ENCODE assay signal across 21 mouse cellular contexts in the genomic region with DNA sequence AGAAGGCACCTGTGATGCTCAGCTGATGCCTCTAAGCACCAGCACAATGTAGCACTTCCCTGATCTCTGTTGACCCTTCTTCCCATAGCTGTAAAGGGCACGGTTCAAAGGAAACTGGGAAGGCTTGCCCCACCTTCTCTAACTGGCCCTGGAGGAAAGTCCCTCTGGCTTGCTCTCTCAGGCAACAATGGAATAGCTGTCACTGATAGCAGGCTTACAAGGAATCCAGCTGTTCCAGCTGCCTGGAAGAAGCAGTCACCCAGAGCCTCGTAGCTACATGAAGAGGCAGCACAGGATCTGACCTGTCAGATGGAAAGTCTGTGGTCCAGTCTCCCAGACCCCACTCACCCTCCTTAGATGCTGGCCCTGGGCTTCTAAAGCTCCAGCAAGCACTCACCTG.
DNase-seq lines count a peak whose midpoint lies in the region; ATAC-seq and TF ChIP-seq lines count a peak whose summit lies in the region.
"Had no signal": no experiment of that assay in that cellular context is flagged by ENCODE, and none has a peak within 500 bp of the region (broad histone marks: within the 10 kb centered on the region; RNA-seq: fewer than 3 reads in every experiment).

No protein-coding gene starts in this region.

- peak overlapping the region; percentile 56 for H3K27ac ChIP-seq in gastrocnemius, adult 2 months
- H3K27ac ChIP-seq in midbrain, embryonic 11.5 days (ENCODE audit: low read depth, low read length) = no peak overlapping the region
- no peak overlapping the region for H3K27ac ChIP-seq in midbrain, postnatal 0 days (ENCODE audit: low read depth, low read length)
- no peak overlapping the region for H3K27ac ChIP-seq in stomach, embryonic 16.5 days (ENCODE audit: low read length)
- no peak overlapping the region for H3K27ac ChIP-seq in stomach, postnatal 0 days (replicated peaks)
- peak overlapping the region; percentile 62 for H3K27ac ChIP-seq in forebrain, postnatal 0 days (ENCODE audit: low read depth, low read length)
- H3K27ac ChIP-seq: embryonic facial prominence, embryonic 13.5 days; heart, embryonic 13.5 days; hindbrain, embryonic 13.5 days; hindbrain, postnatal 0 days had no signal

- no peak overlapping the region for H3K4me3 ChIP-seq in gastrocnemius, adult 2 months
- H3K4me3 ChIP-seq in midbrain, embryonic 11.5 days (ENCODE audit: low read depth, low read length) = no peak overlapping the region
- no peak overlapping the region for H3K4me3 ChIP-seq in midbrain, postnatal 0 days (ENCODE audit: low read depth, low read length)
- H3K4me3 ChIP-seq in stomach, embryonic 16.5 days (replicated peaks; ENCODE audit: low read length) = no peak overlapping the region
- H3K4me3 ChIP-seq in stomach, postnatal 0 days (ENCODE audit: low read depth, low read length) = no peak overlapping the region
- H3K4me3 ChIP-seq in forebrain, postnatal 0 days (ENCODE audit: low read depth, low read length) = no peak overlapping the region
- H3K4me3 ChIP-seq: embryonic facial prominence, embryonic 13.5 days; heart, embryonic 13.5 days; hindbrain, embryonic 13.5 days had no signal

- TF ChIP-seq CTCF in gastrocnemius, adult 2 months (IDR thresholded peaks at IDR 0.05) = no peak
- no peak for TF ChIP-seq CTCF in midbrain, postnatal 0 days (IDR thresholded peaks at IDR 0.05)
- no peak for TF ChIP-seq CTCF in stomach, postnatal 0 days (IDR thresholded peaks at IDR 0.05; ENCODE audit: low read depth)
- no peak for TF ChIP-seq CTCF in forebrain, postnatal 0 days (IDR thresholded peaks at IDR 0.05; ENCODE audit: low read depth)

- H3K9ac ChIP-seq in midbrain, embryonic 11.5 days (ENCODE audit: low read length) = no peak overlapping the region
- no peak overlapping the region for H3K9ac ChIP-seq in midbrain, postnatal 0 days (replicated peaks; ENCODE audit: low read length, poor library complexity, severe bottlenecking)
- H3K9ac ChIP-seq in stomach, embryonic 16.5 days (ENCODE audit: low read length) = 0 out of 2 replicates have a peak overlapping the region, but pooled peaks have one; percentile 10
- no peak overlapping the region for H3K9ac ChIP-seq in stomach, postnatal 0 days (ENCODE audit: low read length)
- no peak overlapping the region for H3K9ac ChIP-seq in forebrain, postnatal 0 days
- H3K9ac ChIP-seq: embryonic facial prominence, embryonic 13.5 days; heart, embryonic 13.5 days; hindbrain, embryonic 13.5 days had no signal

- no peaks in the 10 kb centered on the region for H3K27me3 ChIP-seq in midbrain, embryonic 11.5 days (ENCODE audit: control insufficient read depth, insufficient read depth, low read length)
- H3K27me3 ChIP-seq in midbrain, postnatal 0 days (ENCODE audit: insufficient read depth, low read length) = no peaks in the 10 kb centered on the region
- no peaks in the 10 kb centered on the region for H3K27me3 ChIP-seq in stomach, embryonic 16.5 days (ENCODE audit: control insufficient read depth, insufficient read depth, low read length)
- H3K27me3 ChIP-seq in stomach, postnatal 0 days (ENCODE audit: control insufficient read depth, insufficient read depth, low read length) = no peaks in the 10 kb centered on the region
- H3K27me3 ChIP-seq in forebrain, postnatal 0 days (ENCODE audit: insufficient read depth, low read length) = no peaks in the 10 kb centered on the region
- H3K27me3 ChIP-seq: embryonic facial prominence, embryonic 13.5 days; Patski had no signal

- 21% methylated on average over 2 of the region's 2 CpGs for WGBS in midbrain, embryonic 11.5 days
- WGBS in midbrain, postnatal 0 days = 42% methylated on average over 2 of the region's 2 CpGs
- 49% methylated on average over 2 of the region's 2 CpGs for WGBS in stomach, embryonic 16.5 days
- WGBS in stomach, postnatal 0 days = 36% methylated on average over 2 of the region's 2 CpGs
- 32% methylated on average over 2 of the region's 2 CpGs for WGBS in forebrain, postnatal 0 days

- peaks cover 11% of the 10 kb centered on the region for H3K36me3 ChIP-seq in midbrain, embryonic 11.5 days (ENCODE audit: control insufficient read depth, insufficient read depth, low read length)
- H3K36me3 ChIP-seq in midbrain, postnatal 0 days (ENCODE audit: insufficient read depth, low read length) = peaks cover 35% of the 10 kb centered on the region
- H3K36me3 ChIP-seq in stomach, embryonic 16.5 days (ENCODE audit: control insufficient read depth, insufficient read depth, low read length) = peaks cover 9% of the 10 kb centered on the region
- 0 out of 2 replicates have a peak, but pooled peaks cover 4% of the 10 kb centered on the region for H3K36me3 ChIP-seq in stomach, postnatal 0 days (ENCODE audit: control insufficient read depth, insufficient read depth, low read length)
- H3K36me3 ChIP-seq in forebrain, postnatal 0 days (ENCODE audit: insufficient read depth) = peaks cover 44% of the 10 kb centered on the region

- ATAC-seq in midbrain, embryonic 11.5 days (ENCODE audit: low FRiP score) = no peak
- no peak for ATAC-seq in midbrain, postnatal 0 days (ENCODE audit: low FRiP score)
- ATAC-seq in stomach, embryonic 16.5 days (ENCODE audit: insufficient read depth, low FRiP score) = no peak
- ATAC-seq in stomach, postnatal 0 days (ENCODE audit: low FRiP score, low TSS enrichment) = no peak
- no peak for ATAC-seq in forebrain, postnatal 0 days
- ATAC-seq: activated CD4-positive, CD25-positive, alpha-beta regulatory T cell, adult 4 months; Patski had no signal

- H3K9me3 ChIP-seq in midbrain, embryonic 11.5 days (ENCODE audit: control insufficient read depth, low read length) = no peaks in the 10 kb centered on the region; the same call in 1 of the 2 replicates
- no peaks in the 10 kb centered on the region for H3K9me3 ChIP-seq in midbrain, postnatal 0 days (ENCODE audit: low read length)
- peaks cover 9% of the 10 kb centered on the region; the same call in 1 of the 2 replicates for H3K9me3 ChIP-seq in stomach, embryonic 16.5 days (replicated peaks; ENCODE audit: control insufficient read depth, low read length)
- H3K9me3 ChIP-seq in stomach, postnatal 0 days (ENCODE audit: control insufficient read depth, low read length) = no peaks in the 10 kb centered on the region
- no peaks in the 10 kb centered on the region for H3K9me3 ChIP-seq in forebrain, postnatal 0 days (ENCODE audit: low read length)
- H3K9me3 ChIP-seq: hindbrain, embryonic 13.5 days had no signal

- peaks cover 7% of the 10 kb centered on the region; the same call in 1 of the 2 replicates for H3K4me1 ChIP-seq in midbrain, embryonic 11.5 days (ENCODE audit: control insufficient read depth, insufficient read depth, low read length)
- peaks cover 1% of the 10 kb centered on the region for H3K4me1 ChIP-seq in midbrain, postnatal 0 days (ENCODE audit: insufficient read depth, low read length)
- H3K4me1 ChIP-seq in stomach, embryonic 16.5 days (ENCODE audit: control insufficient read depth, insufficient read depth, low read length) = peaks cover 2% of the 10 kb centered on the region; the same call in 1 of the 2 replicates
- H3K4me1 ChIP-seq in stomach, postnatal 0 days (replicated peaks; ENCODE audit: control insufficient read depth, insufficient read depth) = no peaks in the 10 kb centered on the region
- no peaks in the 10 kb centered on the region for H3K4me1 ChIP-seq in forebrain, postnatal 0 days (ENCODE audit: insufficient read depth)

- intact Hi-C loops in gastrocnemius, adult 2 months (cut with DNase I) = loop anchor here (1.0 kb wide), 2 partner anchors 61 to 498 kb away; no protein-coding TSS in a partner anchor

- DNase-seq in gastrocnemius, adult 2 months = no peak
- DNase-seq in gastrocnemius, postnatal 25 days = no peak
- DNase-seq in midbrain, embryonic 11.5 days (ENCODE audit: low spot score, missing footprints) = peak; percentile 78
- no peak for DNase-seq in midbrain, postnatal 0 days (ENCODE audit: low spot score)
- no peak for DNase-seq in stomach, postnatal 0 days (ENCODE audit: low spot score)
- no peak for DNase-seq in forebrain, postnatal 0 days
- DNase-seq in retina, postnatal 1 day = no peak
- DNase-seq: adrenal gland, postnatal 14 days; cerebellum, adult 18-20 months; cerebellum, adult 9-11 months; cerebellum, postnatal 36 days; gastrocnemius, postnatal 36 days; heart, postnatal 10 days; kidney, adult 11 months had no signal

- no peak for TF ChIP-seq EP300 in stomach, postnatal 0 days (optimal IDR thresholded peaks at IDR 0.05)

- H3K4me2 ChIP-seq in midbrain, embryonic 11.5 days = no peak overlapping the region
- H3K4me2 ChIP-seq in midbrain, postnatal 0 days (ENCODE audit: low read depth, low read length, poor library complexity, severe bottlenecking) = no peak overlapping the region
- H3K4me2 ChIP-seq in stomach, embryonic 16.5 days (ENCODE audit: low read depth, low read length) = no peak overlapping the region
- no peak overlapping the region for H3K4me2 ChIP-seq in stomach, postnatal 0 days (replicated peaks; ENCODE audit: low read depth)
- no peak overlapping the region for H3K4me2 ChIP-seq in forebrain, postnatal 0 days (ENCODE audit: low read depth)
- H3K4me2 ChIP-seq: embryonic facial prominence, embryonic 13.5 days; heart, embryonic 13.5 days; hindbrain, embryonic 13.5 days had no signal

Comparison
In these comparisons a context has a peak if more than half of its experiments do, and no peak if none do; other contexts are left out.
1. H3K27ac ChIP-seq: peak in gastrocnemius, adult 2 months (single experiment) and forebrain, postnatal 0 days (single experiment); none in midbrain, embryonic 11.5 days (single experiment), midbrain, postnatal 0 days (single experiment), stomach, embryonic 16.5 days (single experiment) and stomach, postnatal 0 days (single experiment).